Mouse (Mus musculus) kidney, adult 11 months (tissue): ENCODE results near the gene C130026I21Rik.
A peak's percentile ranks its signal among the peaks of the same experiment; 100 is the strongest.
"Not testable (repeated sequence)": the region's sequence is repeated elsewhere in the genome, so short reads cannot be mapped to it uniquely, and the experiment has no call there.

ENCODE experiments used
- DNase-seq: peaks from one replicate; pipeline ENCODE4 v3.0.0; 2022

C130026I21Rik gene

GRCm38 (mm10) chr1:85118341-85118740 lies 152.0 kb downstream of the C130026I21Rik start:
- not testable (repeated sequence) for DNase-seq

GRCm38 (mm10) chr1:85117537-85117936 lies 152.8 kb downstream of the C130026I21Rik start:
- DNase-seq = not testable (repeated sequence)

- DNase-seq = peak; percentile 65
These were observed 155.5 kb downstream of the C130026I21Rik start for GRCm38 (mm10) chr1:85114666-85115402.

- not testable (repeated sequence) for DNase-seq
These were observed 156.3 kb downstream of the C130026I21Rik start for GRCm38 (mm10) chr1:85114078-85114477.

GRCm38 (mm10) chr1:85112889-85113288 lies 157.5 kb downstream of the C130026I21Rik start:
- not testable (repeated sequence) for DNase-seq

DNA sequence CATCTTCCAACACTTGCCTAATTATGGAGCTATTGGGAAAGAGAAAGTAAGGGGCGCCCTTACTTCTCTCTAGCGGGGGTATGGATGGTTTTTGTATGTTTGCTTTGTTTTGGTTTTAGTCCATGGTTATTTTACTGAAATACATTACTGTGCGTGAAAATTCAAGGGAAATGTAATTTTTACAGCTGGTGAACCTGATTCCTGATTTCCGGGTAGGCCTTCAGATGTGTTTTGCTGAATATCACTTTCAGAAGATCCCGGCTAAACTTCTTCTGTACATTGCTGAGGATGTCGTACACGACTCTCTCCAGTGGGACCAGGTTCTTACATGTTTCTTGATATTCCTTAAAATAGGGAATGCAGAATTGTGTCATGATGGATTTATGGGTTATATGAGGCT lies 158.1 kb downstream of the C130026I21Rik start:
- DNase-seq = not testable (repeated sequence)

- not testable (repeated sequence) for DNase-seq
These were observed 158.8 kb downstream of the C130026I21Rik start for GRCm38 (mm10) chr1:85111572-85111971.

DNA sequence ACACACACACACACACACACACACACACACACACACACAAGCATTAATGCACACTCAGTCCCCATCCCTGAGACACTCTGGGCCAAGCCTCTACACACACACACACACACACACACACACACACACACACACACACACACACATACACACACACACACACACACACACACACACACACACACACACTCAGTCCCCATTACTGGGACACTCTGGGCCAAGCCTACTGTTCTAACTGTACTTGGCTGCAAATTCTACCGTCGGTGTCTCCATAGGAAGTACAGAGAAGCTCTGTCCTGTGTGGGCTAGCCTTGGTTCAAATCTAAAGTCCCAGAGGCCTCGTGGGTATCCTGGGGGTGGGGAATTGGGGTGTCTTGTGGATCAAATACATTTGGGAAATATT lies 159.5 kb downstream of the C130026I21Rik start:
- DNase-seq = not testable (repeated sequence)

- DNase-seq = not testable (repeated sequence)
These were observed 160.6 kb downstream of the C130026I21Rik start, which contains the start of gene A530032D15Rik for GRCm38 (mm10) chr1:85109753-85110152. Gene A530032D15Rik (minus strand): TSS chr1:85109853.

DNA sequence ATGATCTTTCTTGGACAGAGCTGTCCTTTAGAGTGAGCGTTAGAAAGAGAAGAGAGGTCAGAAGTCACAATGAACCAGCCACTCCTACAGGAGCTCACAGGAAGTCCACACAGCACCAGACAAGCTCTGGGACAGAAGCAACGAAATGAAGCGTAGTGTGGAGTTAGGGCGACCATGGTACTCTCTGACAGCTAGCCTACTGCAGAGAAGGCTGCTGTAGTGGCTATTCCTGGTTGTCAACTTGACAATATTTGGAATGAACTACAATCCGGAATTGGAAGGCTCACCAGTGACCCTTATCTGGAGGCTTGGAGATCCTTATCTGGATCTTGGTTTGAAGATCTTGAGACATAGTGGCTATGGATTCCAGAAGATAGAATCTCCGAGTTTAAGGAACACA lies 164.4 kb downstream of the C130026I21Rik start:
- not testable (repeated sequence) for DNase-seq

DNA sequence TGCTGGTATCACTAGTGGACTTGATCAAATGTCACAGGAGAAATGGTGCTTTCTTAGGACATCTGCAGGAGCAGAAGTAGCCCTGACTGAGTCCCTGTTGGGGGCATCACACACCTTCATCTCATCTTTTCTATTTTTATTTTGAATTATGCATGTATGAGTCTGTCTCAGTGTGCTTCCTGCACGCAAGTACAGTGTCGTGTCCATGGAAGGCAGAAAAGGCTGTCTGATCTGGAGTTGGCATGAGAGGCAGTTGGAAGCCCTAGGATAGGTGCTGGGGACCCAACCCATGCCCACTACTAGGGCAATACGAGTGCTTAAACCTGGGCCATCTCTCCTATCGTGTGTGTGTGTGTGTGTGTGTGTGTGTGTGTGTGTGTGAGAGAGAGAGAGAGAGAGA lies 165.0 kb downstream of the C130026I21Rik start:
- not testable (repeated sequence) for DNase-seq

DNA sequence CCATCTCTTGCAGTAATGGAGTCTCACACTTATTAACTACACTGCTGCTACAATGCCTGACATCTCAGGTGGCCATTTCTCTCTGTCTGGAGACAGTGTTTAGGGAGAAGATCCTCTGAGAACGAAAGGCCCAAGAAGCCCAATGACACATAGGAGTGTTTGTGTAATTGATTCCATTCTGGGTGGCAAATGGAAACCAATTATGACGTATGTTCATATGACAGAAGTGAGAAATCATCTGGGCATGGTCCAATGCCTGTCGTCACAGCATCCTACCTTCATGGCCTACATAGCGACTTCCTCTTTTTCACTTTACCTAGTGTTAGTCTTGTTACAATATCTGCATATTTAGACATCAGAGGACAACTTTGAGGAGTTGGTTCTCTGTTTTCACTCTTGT lies 168.6 kb downstream of the C130026I21Rik start:
- not testable (repeated sequence) for DNase-seq

GRCm38 (mm10) chr1:85099864-85100263 lies 170.5 kb downstream of the C130026I21Rik start, which contains the start of gene Gm10553:
Gene Gm10553 (plus strand): TSS chr1:85100164.
- not testable (repeated sequence) for DNase-seq

DNA sequence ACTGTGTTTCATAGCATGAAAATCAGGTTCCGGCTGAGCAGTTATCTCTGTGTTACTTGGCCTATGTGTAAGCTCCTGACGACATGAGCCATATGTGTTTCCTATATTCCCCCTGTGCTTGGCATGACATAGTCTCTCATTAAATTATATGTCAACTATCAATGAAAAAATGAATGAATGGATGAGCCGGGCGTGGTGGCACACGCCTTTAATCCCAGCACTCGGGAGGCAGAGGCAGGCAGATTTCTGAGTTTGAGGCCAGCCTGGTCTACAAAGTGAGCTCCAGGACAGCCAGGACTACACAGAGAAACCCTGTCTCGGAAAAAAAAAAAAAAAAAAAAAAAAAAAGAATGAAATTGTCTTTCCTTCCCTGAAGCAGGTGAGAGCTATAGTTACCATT lies 171.3 kb downstream of the C130026I21Rik start:
- DNase-seq = not testable (repeated sequence)

DNA sequence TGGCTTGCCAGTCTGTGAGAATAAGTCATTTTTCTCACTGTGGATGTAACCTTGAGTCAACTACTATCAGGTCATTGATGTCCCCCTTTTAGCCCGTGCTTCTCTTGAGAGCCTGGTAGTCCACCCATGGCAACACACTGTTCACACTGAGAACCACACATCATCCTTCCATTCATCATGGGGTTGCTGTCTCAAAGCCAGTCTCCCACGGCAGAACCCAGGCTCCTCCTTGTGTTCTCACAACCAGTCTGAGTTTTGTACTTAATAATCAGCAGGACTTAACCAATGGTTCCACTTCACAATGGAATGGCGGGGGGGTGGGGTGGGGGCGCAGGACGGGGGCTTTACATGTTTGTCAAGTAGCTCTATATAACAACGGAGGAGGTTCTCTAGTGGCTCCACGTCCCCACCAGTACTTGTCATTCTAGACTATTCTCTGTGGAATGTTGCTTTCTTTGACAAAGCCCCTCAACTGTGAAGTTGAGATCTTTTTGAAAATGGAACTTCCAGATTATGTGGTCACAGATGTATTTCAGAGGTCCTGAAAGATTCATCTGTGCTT lies 177.3 kb downstream of the C130026I21Rik start:
- not testable (repeated sequence) for DNase-seq

DNA sequence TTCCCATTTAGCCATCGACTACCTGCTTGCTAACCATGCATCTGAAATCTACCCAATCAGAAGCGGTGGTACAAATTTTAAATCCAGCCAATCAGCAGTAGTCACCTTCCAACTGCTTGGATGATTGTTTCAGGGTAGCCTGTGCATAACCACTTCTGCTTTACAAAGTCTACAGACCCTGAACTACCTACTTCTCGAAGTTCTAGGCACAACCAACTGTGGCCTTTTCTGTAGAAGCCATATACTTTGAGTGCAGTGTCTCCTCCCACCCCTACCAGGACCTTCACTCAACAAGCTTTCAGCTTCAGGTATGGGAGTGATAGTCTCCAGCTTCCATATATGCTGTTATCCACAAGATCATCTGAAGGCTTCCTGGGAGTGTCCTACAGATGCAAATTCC lies 178.2 kb downstream of the C130026I21Rik start:
- DNase-seq = not testable (repeated sequence)

GRCm38 (mm10) chr1:85086211-85086610 lies 184.2 kb downstream of the C130026I21Rik start:
- DNase-seq = not testable (repeated sequence)

DNA sequence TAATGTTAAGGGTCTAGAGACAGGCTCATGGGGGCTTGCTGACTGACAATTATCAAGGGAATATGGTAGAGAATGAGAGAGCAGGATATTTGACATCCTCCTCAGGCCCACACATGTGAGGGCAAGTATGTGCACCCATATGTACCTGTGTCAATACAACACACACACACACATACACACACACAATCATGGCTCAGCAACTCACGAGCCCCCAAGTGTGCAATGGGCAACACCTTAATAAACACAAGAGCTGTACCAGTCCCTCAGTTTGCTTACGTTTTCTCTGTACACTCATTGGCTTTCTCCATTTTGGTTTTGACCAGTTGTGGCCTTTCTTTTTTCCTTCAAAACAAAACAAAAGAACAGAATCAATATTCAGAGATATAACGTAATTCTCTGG lies 185.6 kb downstream of the C130026I21Rik start:
- DNase-seq = not testable (repeated sequence)

- DNase-seq = not testable (repeated sequence)
These were observed 197.3 kb downstream of the C130026I21Rik start for GRCm38 (mm10) chr1:85073099-85073498.

DNA sequence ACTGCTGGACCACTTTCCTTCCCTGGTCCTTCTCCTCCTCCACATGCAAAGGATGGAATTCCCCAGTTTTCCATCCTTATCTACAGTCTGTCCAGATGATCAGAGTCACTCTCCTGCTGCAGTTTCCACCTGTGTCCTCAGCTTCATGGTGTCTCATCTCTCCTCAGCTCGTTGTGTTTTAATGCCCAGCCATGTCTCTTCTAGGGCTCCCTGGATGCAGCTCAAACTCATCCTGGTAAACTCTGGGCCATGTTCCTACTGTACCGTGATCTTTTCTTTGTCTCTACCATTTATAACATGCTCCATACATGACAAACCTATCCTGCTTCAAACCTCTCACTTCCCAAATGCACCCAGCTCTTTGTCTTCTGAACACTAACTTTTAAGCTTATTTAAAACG lies 198.7 kb downstream of the C130026I21Rik start:
- DNase-seq = not testable (repeated sequence)

GRCm38 (mm10) chr1:85035801-85036200 lies 234.6 kb downstream of the C130026I21Rik start:
- DNase-seq = not testable (repeated sequence)

GRCm38 (mm10) chr1:85034394-85034793 lies 236.0 kb downstream of the C130026I21Rik start:
- DNase-seq = not testable (repeated sequence)

DNA sequence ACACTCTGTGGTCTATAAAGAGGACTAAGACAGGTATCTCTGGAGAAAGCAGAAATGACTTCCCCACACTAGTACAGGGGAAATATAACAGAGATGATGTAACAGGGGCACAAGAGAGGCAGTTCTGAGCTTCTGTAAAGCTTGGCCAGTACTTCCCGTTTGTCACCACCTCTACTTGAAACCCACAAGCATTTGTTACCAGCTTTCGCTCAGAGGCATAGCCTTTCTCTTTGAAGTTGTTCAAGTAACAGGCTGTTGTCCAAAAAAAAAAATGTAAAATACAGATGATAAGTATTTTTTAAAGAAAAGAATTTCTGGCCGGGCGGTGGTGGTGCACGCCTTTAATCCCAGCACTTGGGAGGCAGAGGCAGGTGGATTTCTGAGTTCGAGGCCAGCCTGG lies 236.8 kb downstream of the C130026I21Rik start:
- DNase-seq = not testable (repeated sequence)

DNA sequence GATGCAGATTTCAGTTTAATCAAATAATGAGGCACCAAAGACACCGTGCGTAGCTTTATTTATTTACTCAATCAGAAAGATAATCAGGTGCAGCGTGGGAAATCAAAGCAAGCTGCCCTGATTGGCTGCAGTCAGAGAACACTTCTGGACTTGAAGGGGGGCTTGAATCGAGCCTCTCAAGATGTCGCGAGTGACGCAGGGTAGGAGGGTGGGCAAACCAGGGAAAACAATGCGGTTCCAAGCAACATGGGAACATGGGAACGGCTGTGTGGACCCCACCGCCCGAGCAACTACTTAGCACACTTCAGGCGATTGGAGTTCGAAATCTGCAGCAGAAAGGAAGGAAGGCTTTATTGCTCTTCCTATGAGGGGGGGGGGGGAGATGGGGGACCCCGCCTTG lies 240.2 kb downstream of the C130026I21Rik start:
- not testable (repeated sequence) for DNase-seq
